Mouse (Mus musculus): ENCODE results near the gene Slc34a1. TPM values are rescaled to one million over a fixed set of nuclear protein-coding genes. Genes with fewer than 3 reads are reported as not detected.
"Not testable (repeated sequence)": the region's sequence is repeated elsewhere in the genome, so short reads cannot be mapped to it uniquely, and the experiment has no call there.

Gene Slc34a1
- polyA plus RNA-seq, 1 experiment from 2014 or later: 0.20 TPM

DNA sequence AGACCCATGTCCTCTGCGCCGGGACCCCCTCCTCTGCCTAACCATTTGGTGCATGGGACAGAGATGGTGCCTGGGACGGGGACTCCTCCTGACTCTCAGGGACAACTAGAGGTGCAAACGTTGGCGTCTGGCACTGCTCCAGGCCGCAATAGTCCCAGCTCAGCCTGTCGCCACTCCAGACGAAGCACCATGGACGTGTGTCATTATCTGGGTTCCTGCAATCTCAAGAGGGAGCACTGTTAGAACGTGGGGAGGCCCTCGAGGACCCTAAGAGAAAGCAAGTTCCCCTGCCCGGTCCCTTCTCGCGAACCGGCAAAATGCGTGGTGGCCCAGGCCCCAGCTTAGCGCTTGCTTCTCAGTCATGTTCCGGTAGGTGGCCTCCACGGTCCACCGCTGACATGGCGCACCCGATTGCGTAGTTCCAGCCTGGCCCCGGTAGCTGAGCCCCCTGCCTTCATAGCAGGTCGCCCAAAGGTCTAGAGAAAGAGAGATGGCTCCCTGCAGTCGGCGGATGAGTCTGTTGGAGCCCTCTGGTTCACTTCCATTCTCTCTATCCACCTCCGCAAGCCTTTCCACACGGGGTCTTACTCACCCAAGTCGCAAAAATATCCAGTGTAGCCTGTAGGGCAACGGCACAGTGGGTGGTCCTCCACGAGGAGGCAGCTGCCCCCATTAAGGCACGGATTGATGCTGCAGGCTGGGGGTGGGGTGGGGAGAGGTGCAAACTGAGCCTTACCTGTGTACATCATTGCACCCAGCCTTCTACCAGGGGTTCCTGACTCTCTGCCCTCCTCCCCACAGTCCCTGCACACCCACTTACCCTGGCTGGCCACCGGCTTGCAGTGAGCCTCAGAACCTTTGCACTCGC lies 23.2 kb downstream of the Slc34a1 start:
- peak overlapping the region; percentile 29 for H3K4me3 ChIP-seq
- WGBS: 7% methylated on average over 35 of the region's 35 CpGs
- H3K36me3 ChIP-seq: no peaks in the 10 kb centered on the region
- no peaks in the 10 kb centered on the region for H3K9me3 ChIP-seq
- no peak overlapping the region for H3K27ac ChIP-seq
- peaks cover 46% of the 10 kb centered on the region for H3K27me3 ChIP-seq
- peak overlapping the region; percentile 43 for H3K4me2 ChIP-seq
- ATAC-seq (ENCODE audit: insufficient number of reproducible peaks, low FRiP score, low TSS enrichment, low read depth): no peak
- H3K4me1 ChIP-seq: peaks cover 24% of the 10 kb centered on the region
- H3K9ac ChIP-seq: no peak overlapping the region

DNA sequence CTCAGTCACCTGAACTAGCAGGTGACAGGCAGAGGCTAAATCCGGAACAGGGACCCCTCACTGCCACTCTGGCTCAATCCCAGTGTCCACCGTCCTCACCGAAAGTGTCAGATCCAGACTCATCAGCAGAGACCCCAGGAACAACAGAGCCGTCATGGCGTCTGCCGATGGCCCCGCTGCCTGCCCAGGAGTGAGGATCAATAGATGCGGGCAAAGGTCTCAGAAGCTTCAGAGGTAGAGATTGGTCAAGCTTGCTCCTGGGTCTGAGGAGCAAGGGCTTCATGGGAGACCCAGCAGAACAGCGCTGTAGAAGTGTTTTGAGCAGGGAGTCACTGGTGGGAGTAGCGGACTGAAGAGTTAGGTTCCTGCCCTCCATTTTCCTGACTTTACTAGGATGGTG lies 28.6 kb downstream of the Slc34a1 start, which contains the start of gene F12:
TSS of gene F12 (minus strand) at position 181 of the 400 bp plus-strand sequence.
- Histone ChIP-seq H3K36me3 (no peaks in the 10 kb centered on the region), H3K4me1 (peaks cover under 1% of the 10 kb centered on the region; the same call in 1 of the 2 replicates), H3K9ac (no peak within 1 kb of the TSS), H3K27me3 (peaks cover 11% of the 10 kb centered on the region), H3K9me3 (no peaks in the 10 kb centered on the region), H3K4me2 (no peak within 1 kb of the TSS), H3K27ac (no peak within 1 kb of the TSS), H3K4me3 (no peak within 1 kb of the TSS)
- 89% methylated on average over 10 of the region's 10 CpGs for WGBS
- no peak for ATAC-seq (ENCODE audit: insufficient number of reproducible peaks, low FRiP score, low TSS enrichment, low read depth)

DNA sequence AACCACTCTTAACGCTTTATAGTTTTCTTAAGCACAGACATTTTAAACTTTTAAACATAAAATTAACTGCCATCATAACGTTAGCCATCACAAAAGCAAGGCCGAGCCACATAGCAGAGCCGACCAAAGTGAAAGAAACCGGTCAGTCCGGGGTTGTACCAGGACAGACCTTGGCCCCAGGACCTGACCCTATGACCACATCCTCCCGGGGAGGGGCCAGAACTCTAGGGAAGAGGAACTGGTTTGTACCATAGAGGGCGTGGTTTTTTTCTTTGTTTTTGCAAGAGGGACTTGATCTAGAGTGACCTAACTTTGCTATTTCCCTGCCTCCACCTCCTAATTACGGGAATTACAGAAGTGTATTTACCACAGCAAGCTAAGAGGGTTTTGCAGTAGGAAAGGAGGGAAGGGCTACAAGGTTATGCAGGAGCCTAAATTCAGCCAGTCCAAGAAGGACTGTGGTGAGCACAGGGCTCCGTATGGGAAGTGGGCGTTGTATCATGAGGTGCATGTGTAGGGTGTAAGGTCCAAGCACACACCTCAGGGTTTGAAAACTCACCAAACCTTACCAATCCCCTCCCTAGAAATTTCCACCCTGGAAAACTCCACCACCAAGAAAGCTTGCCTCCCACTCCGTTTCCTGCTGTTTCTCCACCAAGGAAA lies 31.4 kb downstream of the Slc34a1 start:
- H3K9me3 ChIP-seq: no peaks in the 10 kb centered on the region
- ATAC-seq (ENCODE audit: insufficient number of reproducible peaks, low FRiP score, low TSS enrichment, low read depth): no peak
- H3K4me3 ChIP-seq: no peak overlapping the region
- no peak overlapping the region for H3K27ac ChIP-seq
- no peaks in the 10 kb centered on the region for H3K4me1 ChIP-seq
- H3K27me3 ChIP-seq: no peaks in the 10 kb centered on the region
- no peaks in the 10 kb centered on the region for H3K36me3 ChIP-seq
- no peak overlapping the region for H3K9ac ChIP-seq
- no peak overlapping the region for H3K4me2 ChIP-seq
- WGBS: 57% methylated on average over 12 of the region's 12 CpGs

DNA sequence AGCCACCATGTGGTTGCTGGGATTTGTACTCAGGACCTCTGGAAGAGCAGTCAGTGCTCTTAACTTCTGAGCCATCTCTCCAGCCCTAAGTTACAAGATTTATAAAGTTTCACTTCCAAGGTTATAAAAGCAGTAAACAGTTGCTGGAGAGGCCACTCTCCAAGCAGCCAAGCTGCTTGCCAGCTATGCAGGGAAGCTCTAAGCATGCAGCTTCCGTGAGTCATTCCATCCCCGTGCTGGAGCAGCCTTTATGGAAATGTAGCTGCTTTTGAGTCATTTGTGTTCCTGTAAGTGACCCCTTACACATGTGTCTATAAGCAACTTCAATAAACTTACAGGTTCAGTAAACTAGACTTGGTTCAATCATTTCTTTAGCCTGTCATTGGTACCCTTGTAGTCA lies 32.6 kb downstream of the Slc34a1 start:
- Histone ChIP-seq H3K9me3 (no peaks in the 10 kb centered on the region), H3K27me3 (no peaks in the 10 kb centered on the region), H3K9ac (no peak overlapping the region), H3K4me2 (no peak overlapping the region), H3K4me1 (no peaks in the 10 kb centered on the region), H3K4me3 (no peak overlapping the region), H3K27ac (no peak overlapping the region), H3K36me3 (no peaks in the 10 kb centered on the region)
- 64% methylated on average over 2 of the region's 2 CpGs for WGBS
- no peak for ATAC-seq (ENCODE audit: insufficient number of reproducible peaks, low FRiP score, low TSS enrichment, low read depth)

DNA sequence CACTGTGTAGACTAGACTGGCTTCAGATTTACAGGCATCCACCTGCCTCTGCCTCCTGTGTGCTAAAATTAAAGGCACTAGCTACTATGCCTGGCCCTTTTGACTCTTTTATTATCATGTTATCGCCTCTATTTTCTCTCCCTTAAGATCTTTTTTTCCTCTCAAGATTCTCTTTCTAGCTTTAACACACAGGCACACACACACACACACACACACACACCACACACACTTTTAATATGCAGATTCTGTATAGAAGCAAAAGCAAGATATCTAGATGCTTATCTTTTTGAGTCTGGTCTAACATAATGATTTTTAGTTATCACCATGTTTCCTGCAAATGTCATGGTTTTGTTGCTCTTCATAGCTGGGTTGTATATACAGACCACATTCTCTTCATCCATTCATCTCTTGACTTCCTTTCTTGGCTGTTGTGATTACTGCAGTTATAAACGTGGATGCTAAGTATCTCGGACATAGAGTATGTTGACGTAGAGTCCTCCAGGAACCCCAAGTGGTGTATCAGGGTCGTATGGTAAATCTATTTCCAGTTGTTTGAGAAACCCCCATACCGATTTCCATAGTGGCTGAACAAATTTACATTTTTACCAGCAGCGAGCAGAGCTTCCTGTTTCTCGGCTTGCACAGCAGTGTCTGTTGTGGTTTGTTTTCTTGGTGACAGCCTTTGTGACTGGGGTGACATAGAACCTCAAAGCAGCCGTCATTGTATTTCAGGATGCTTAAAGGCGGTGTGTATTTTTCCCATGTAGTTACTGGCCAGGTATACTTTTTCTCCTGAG lies 34.1 kb downstream of the Slc34a1 start:
- no peak overlapping the region for H3K27ac ChIP-seq
- no peaks in the 10 kb centered on the region for H3K4me1 ChIP-seq
- WGBS: 71% methylated on average over 10 of the region's 10 CpGs
- no peak overlapping the region for H3K4me2 ChIP-seq
- H3K36me3 ChIP-seq: no peaks in the 10 kb centered on the region
- H3K4me3 ChIP-seq: no peak overlapping the region
- H3K9ac ChIP-seq: no peak overlapping the region
- ATAC-seq (ENCODE audit: insufficient number of reproducible peaks, low FRiP score, low TSS enrichment, low read depth): no peak
- no peaks in the 10 kb centered on the region for H3K27me3 ChIP-seq
- H3K9me3 ChIP-seq: no peaks in the 10 kb centered on the region

DNA sequence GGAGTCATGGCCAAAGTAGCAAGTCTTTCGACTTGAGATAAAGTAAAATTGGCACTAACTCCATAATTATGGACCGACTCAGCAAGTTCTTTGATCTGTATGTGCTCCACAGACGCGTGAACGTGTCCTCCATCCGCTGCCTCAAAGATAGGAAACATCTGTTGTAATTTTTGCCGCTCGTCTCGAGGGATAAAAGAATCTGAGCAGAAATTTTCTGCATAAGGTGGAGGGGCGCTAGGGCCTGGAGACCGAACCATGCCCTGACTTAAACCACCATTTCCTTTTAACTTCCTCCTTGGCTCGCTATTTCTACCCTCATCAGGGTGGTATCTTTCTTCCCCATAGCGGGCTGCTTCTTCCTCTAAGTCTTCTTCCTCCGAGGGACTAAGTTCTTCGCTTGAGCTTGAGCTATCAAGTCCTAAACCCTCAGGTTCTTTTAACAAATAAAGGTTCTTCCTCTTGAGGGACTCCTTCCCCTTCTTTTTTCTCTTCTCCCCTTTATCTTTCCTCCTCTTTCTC lies 39.2 kb downstream of the Slc34a1 start:
- H3K4me1 ChIP-seq; H3K4me2 ChIP-seq; H3K27ac ChIP-seq; ATAC-seq (ENCODE audit: insufficient number of reproducible peaks, low FRiP score, low TSS enrichment, low read depth); H3K27me3 ChIP-seq; H3K36me3 ChIP-seq; H3K9ac ChIP-seq; H3K4me3 ChIP-seq; H3K9me3 ChIP-seq: not testable (repeated sequence)
- 72% methylated on average over 15 of the region's 15 CpGs for WGBS

DNA sequence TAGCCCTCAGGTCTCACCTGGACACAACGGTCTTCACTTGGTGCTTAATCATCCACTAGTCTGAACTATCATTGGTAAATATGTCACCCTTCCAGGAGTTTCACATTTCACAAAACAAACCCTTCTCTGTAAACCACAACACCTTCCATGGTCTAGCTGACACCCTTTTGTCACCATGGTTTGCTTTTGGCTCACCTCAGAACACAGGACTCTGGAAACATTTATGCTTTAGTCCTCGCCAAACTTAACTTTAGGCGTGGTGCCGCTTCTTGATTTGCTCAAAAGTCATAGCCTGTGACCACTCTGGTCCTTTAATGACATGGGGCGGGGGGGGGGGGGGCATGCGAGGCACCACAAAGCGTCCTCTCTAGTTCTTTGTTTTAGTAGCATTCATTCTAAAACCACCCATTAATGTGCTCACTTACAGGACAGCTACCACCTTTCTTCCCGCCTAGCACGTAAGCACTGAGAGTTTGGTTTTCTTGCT lies 45.9 kb downstream of the Slc34a1 start:
- no peak overlapping the region for H3K9ac ChIP-seq
- H3K27ac ChIP-seq: peak overlapping the region; percentile 97
- no peak for ATAC-seq (ENCODE audit: insufficient number of reproducible peaks, low FRiP score, low TSS enrichment, low read depth)
- H3K4me1 ChIP-seq: peaks cover 26% of the 10 kb centered on the region
- H3K27me3 ChIP-seq: no peaks in the 10 kb centered on the region
- peak overlapping the region; percentile 88 for H3K4me3 ChIP-seq
- H3K9me3 ChIP-seq: no peaks in the 10 kb centered on the region
- peak overlapping the region; percentile 73 for H3K4me2 ChIP-seq
- H3K36me3 ChIP-seq: no peaks in the 10 kb centered on the region
- 34% methylated on average over 9 of the region's 9 CpGs for WGBS

DNA sequence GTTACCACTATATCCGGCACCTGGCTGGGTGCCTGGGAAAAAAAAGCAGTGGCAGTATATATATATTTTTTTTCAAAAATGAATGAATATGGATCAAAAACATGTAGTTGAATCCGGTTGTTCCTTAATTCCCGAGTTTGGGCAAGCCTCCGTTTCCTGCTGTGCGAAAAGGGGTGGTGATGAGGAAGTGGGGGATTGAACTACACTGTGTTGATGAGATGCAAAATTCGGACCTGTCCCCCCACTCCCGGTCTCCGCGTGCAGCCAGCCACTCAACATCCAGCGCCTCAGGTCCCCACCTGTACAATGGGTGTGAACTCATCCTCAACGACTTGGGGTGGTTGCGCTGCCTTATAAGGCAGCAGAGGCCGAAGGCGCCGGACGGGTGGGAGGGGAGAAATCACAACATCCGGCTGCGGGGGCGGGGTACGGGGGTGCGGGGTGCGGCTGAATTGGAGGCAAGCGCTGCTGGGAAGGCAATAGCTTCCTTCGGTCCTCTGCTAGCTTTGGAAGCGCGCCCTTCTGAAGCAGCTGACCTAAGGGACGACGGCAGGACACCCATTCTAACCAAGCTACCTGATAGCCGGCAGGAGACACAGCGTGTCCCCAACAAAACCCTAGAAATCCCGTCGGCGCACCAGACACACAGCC lies 46.4 kb downstream of the Slc34a1 start:
- H3K27ac ChIP-seq: peak overlapping the region; percentile 97
- no peaks in the 10 kb centered on the region for H3K9me3 ChIP-seq
- H3K27me3 ChIP-seq: no peaks in the 10 kb centered on the region
- peak overlapping the region; percentile 88 for H3K4me3 ChIP-seq
- peak overlapping the region; percentile 73 for H3K4me2 ChIP-seq
- H3K9ac ChIP-seq: peak overlapping the region; percentile 31
- peak; percentile 77 for ATAC-seq (ENCODE audit: insufficient number of reproducible peaks, low FRiP score, low TSS enrichment, low read depth)
- peaks cover 26% of the 10 kb centered on the region for H3K4me1 ChIP-seq
- 1% methylated on average over 33 of the region's 33 CpGs for WGBS
- peaks cover 2% of the 10 kb centered on the region; the same call in 1 of the 2 replicates for H3K36me3 ChIP-seq

DNA sequence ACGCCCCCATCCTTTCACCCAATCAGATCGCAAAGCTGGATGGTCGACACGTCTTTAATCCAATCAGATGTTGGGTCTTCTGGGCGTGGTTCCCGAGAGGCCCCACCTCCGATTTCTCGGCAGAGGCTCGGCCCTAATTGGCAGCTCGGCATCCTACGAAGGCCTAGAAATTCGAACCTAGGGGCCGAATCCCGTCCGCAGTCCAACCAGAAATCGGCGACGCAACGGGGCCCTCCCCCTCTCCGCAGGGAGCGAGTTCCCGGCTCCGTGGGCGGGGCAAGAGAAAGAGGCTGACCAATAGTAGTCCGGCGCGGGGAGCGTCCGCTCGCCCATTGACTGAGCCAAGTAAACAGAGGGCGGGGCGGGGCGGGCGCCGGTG lies 46.9 kb downstream of the Slc34a1 start, which contains the start of gene Grk6:
TSS of gene Grk6 (plus strand) at position 136 of the 379 bp plus-strand sequence.
- under 1% methylated on average over 30 of the region's 35 CpGs for WGBS
- Histone ChIP-seq H3K27me3 (no peaks in the 10 kb centered on the region), H3K9me3 (no peaks in the 10 kb centered on the region), H3K4me2 (peak within 1 kb of the TSS; percentile 76), H3K9ac (peak within 1 kb of the TSS; percentile 95), H3K36me3 (peaks cover 8% of the 10 kb centered on the region), H3K4me3 (peak within 1 kb of the TSS; percentile 88), H3K4me1 (peaks cover 26% of the 10 kb centered on the region), H3K27ac (peak within 1 kb of the TSS; percentile 97)
- peak; percentile 96 for ATAC-seq (ENCODE audit: insufficient number of reproducible peaks, low FRiP score, low TSS enrichment, low read depth)

DNA sequence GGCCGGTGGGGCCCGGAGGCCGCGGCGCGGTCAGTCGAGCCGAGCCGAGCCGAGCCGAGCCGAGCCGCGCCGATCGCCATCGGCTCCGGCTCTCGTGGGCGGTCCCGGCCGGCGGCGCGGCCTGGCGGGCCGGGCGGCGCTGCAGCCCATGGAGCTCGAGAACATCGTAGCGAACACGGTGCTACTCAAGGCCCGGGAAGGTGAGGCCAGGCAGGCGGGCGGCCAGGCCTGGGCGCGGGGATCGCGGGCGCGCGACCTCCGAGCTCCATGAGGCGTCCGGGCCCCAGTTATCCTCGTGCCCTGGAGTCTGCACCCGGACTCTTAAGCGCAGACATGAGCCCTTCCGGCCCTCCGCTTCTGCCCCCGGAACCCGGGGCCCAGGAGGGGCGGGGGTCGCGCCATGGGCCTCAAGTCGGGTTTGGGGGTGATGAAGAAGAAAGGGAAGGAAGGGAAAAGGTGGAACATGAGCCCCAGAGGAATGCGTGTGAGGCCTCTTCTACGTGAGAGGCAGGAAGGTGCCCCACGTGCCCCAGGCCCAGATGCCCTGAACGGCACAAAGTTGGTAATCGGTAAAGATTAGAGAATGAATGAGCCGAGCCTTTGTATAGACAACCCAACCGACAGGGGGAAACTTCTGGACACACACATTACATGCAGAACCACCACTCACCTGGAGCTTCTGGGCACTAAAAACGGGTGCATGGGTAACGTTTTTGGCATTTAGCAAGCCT lies 47.5 kb downstream of the Slc34a1 start:
- Histone ChIP-seq H3K9ac (peak overlapping the region; percentile 95), H3K36me3 (peaks cover 14% of the 10 kb centered on the region), H3K9me3 (no peaks in the 10 kb centered on the region), H3K4me3 (peak overlapping the region; percentile 88), H3K4me2 (peak overlapping the region; percentile 76), H3K4me1 (peaks cover 26% of the 10 kb centered on the region), H3K27me3 (no peaks in the 10 kb centered on the region), H3K27ac (peak overlapping the region; percentile 97)
- under 1% methylated on average over 55 of the region's 66 CpGs for WGBS
- no peak; the same call in 1 of the 2 replicates for ATAC-seq (ENCODE audit: insufficient number of reproducible peaks, low FRiP score, low TSS enrichment, low read depth)

All from limb, embryonic 15.5 days (tissue).